Mouse (Mus musculus) kidney, postnatal 0 days (tissue): ENCODE data around the gene Pou3f4. TPM values are rescaled to one million over a fixed set of nuclear protein-coding genes. Genes with fewer than 3 reads are reported as not detected.
A peak's percentile ranks its signal among the peaks of the same experiment; 100 is the strongest.

Experiments used
- ATAC-seq: fragments of 200-750 bp; cut with Nextera tagmentation; replicated peaks from 2 replicates; pipeline ENCODE4 v1.8.0; 2017; ENCODE audit warnings: low read depth, moderate number of reproducible peaks, moderate TSS enrichment, moderate library complexity; ENCODE audit not compliant: low FRiP score
- DNase-seq: peaks from one replicate; pipeline ENCODE4 v3.0.0-alpha.2; 2016; ENCODE audit warnings: low spot score
- H3K27ac ChIP-seq: fragments of 300-500 bp; sonication (generic); 2 replicates; pipeline ENCODE4 v1.5.1; 2014; ENCODE audit warnings: mild to moderate bottlenecking
- H3K27me3 ChIP-seq: fragments of 300-500 bp; sonication (generic); 2 replicates; pipeline ENCODE4 v1.6.1; 2014; ENCODE audit warnings: low read length, mixed read lengths; ENCODE audit not compliant: insufficient read depth
- H3K36me3 ChIP-seq: fragments of 300-500 bp; sonication (generic); 2 replicates; pipeline ENCODE4 v1.6.1; 2014; ENCODE audit warnings: low read length, mixed read lengths; ENCODE audit not compliant: insufficient read depth
- H3K4me1 ChIP-seq: fragments of 300-500 bp; sonication (generic); replicated peaks from 2 replicates; pipeline ENCODE4 v1.6.1; 2014; ENCODE audit warnings: antibody characterized with exemption, low read length, mixed read lengths; ENCODE audit not compliant: insufficient read depth
- H3K4me2 ChIP-seq: fragments of 300-500 bp; sonication (generic); 2 replicates; pipeline ENCODE4 v1.6.1; 2014; ENCODE audit warnings: mild to moderate bottlenecking, low read length, moderate library complexity, mixed read lengths
- H3K4me3 ChIP-seq: fragments of 300-500 bp; sonication (generic); replicated peaks from 2 replicates; pipeline ENCODE4 v1.5.1; 2014; ENCODE audit warnings: low read depth, low read length
- H3K9ac ChIP-seq: fragments of 300-500 bp; sonication (generic); 2 replicates; pipeline ENCODE4 v1.6.1; 2014; ENCODE audit warnings: low read depth, low read length
- H3K9me3 ChIP-seq: fragments of 300-500 bp; sonication (generic); replicated peaks from 2 replicates; pipeline ENCODE4 v1.6.1; 2016; ENCODE audit warnings: low read length, inconsistent platforms, mixed read lengths
- CTCF ChIP-seq: IDR thresholded peaks from 2 replicates; pipeline ENCODE4 v1.5.1; 2016; ENCODE audit warnings: antibody characterized with exemption, low read depth, mild to moderate bottlenecking, moderate library complexity
- WGBS: fragments of 180-500 bp; shearing (Covaris S2); extraction: QIAGEN DNeasy Blood & Tissue Kit; methylation state at CpG from one replicate; pipeline ENCODE4 v1.1.7; 2014; 5-methylcytosine and 5-hydroxymethylcytosine counted together
- polyA plus RNA-seq: library from polyadenylated mRNA; unstranded; fragments of >200 nt; fragmentation: Nextera tagmentation; extraction: Ambion mirVana; gene quantifications from 2 replicates; pipeline ENCODE4 v1.2.1, GENCODE M21; 2015

The Pou3f4 gene
- polyA plus RNA-seq, 1 experiment from 2014 or later = 0.04 TPM

DNA sequence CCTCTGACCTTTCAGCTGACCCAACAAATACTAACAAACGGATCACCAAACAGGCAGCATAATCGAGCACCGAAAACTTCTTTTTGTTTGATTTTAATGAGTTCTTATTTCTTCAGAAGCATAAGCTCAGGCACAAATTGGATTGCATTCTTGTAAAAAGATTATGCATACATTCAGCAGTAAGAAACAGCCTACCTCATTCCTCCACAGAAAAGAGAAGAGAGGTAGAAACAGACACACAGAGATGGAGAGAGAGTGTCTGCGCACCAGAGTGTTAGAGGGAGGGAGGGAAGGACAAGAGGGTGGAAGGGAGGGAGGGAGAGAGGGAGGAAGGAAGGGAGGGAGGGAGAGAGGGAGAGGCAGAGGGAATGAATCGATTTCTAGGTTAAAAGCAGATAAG is 2.0 kb upstream of the Pou3f4 start:
- Histone ChIP-seq H3K9me3 (no peaks in the 10 kb centered on the region), H3K9ac (no peak overlapping the region), H3K4me1 (no peaks in the 10 kb centered on the region), H3K27ac (no peak overlapping the region), H3K4me3 (no peak overlapping the region), H3K27me3 (peaks cover 6% of the 10 kb centered on the region; the same call in 1 of the 2 replicates), H3K36me3 (no peaks in the 10 kb centered on the region), H3K4me2 (no peak overlapping the region)
- ATAC-seq (no peak), DNase-seq (no peak)
- TF ChIP-seq CTCF = no peak
- WGBS = 40% methylated on average over 5 of the region's 5 CpGs

DNA sequence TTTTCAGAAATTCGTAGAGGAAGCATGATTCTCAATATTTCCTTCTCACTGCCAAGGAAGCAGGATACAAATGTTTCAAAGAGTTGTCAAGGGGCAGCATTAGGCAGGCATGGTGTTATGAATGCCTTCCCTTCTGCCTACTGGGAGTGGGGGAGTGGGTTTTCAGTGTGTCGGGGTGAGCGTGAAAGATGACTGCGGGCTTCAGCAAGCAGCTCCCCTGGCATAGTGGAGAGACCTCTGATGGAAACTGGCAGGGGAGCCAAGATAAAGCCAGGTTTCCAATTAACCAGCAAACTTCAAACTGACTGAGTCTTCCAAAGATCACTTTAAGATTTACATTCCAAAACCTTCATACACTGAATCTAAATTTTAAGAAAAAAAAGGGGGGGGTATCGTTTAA is 679 bp upstream of the Pou3f4 start:
- Histone ChIP-seq H3K4me1 (no peaks in the 10 kb centered on the region), H3K27me3 (peaks cover 6% of the 10 kb centered on the region; the same call in 1 of the 2 replicates), H3K9ac (no peak overlapping the region), H3K9me3 (no peaks in the 10 kb centered on the region), H3K4me2 (no peak overlapping the region), H3K36me3 (no peaks in the 10 kb centered on the region), H3K4me3 (no peak overlapping the region), H3K27ac (no peak overlapping the region)
- ATAC-seq = no peak
- no peak for TF ChIP-seq CTCF
- 25% methylated on average over 5 of the region's 5 CpGs for WGBS
- no peak for DNase-seq

- peak overlapping the region; percentile 17 for H3K4me3 ChIP-seq
- DNase-seq = no peak
- ATAC-seq = no peak
- peak overlapping the region; percentile 54 for H3K4me2 ChIP-seq
- no peak for TF ChIP-seq CTCF
- H3K9ac ChIP-seq = no peak overlapping the region
- no peaks in the 10 kb centered on the region for H3K9me3 ChIP-seq
- no peaks in the 10 kb centered on the region for H3K36me3 ChIP-seq
- H3K4me1 ChIP-seq = no peaks in the 10 kb centered on the region
- peaks cover 6% of the 10 kb centered on the region; the same call in 1 of the 2 replicates for H3K27me3 ChIP-seq
- H3K27ac ChIP-seq = no peak overlapping the region
- 24% methylated on average over 52 of the region's 52 CpGs for WGBS
Measured at GRCm38 (mm10) chrX:110814592-110815548, 790 bp downstream of the Pou3f4 start.

- Histone ChIP-seq H3K4me3 (no peak overlapping the region), H3K36me3 (no peaks in the 10 kb centered on the region), H3K27ac (no peak overlapping the region), H3K9ac (no peak overlapping the region), H3K4me2 (peak overlapping the region; percentile 54), H3K9me3 (no peaks in the 10 kb centered on the region), H3K27me3 (peaks cover 6% of the 10 kb centered on the region; the same call in 1 of the 2 replicates), H3K4me1 (no peaks in the 10 kb centered on the region)
- WGBS = 35% methylated on average over 18 of the region's 18 CpGs
- ATAC-seq (no peak), DNase-seq (no peak)
- no peak for TF ChIP-seq CTCF
Measured at GRCm38 (mm10) chrX:110815549-110815930, 1.5 kb downstream of the Pou3f4 start.

- no peak for ATAC-seq
- Histone ChIP-seq H3K27me3 (peaks cover 6% of the 10 kb centered on the region; the same call in 1 of the 2 replicates), H3K9ac (no peak overlapping the region), H3K4me3 (no peak overlapping the region), H3K4me2 (no peak overlapping the region), H3K9me3 (no peaks in the 10 kb centered on the region), H3K36me3 (no peaks in the 10 kb centered on the region), H3K4me1 (no peaks in the 10 kb centered on the region), H3K27ac (no peak overlapping the region)
- no peak for DNase-seq
- WGBS = 19% methylated on average over 16 of the region's 16 CpGs
- TF ChIP-seq CTCF = no peak
Measured at GRCm38 (mm10) chrX:110816609-110817008, 2.5 kb downstream of the Pou3f4 start.

- no peaks in the 10 kb centered on the region for H3K9me3 ChIP-seq
- H3K9ac ChIP-seq = no peak overlapping the region
- ATAC-seq = no peak
- WGBS = 29% methylated on average over 10 of the region's 10 CpGs
- no peak for DNase-seq
- H3K27me3 ChIP-seq = peaks cover 6% of the 10 kb centered on the region; the same call in 1 of the 2 replicates
- H3K4me3 ChIP-seq = no peak overlapping the region
- no peak for TF ChIP-seq CTCF
- no peaks in the 10 kb centered on the region for H3K36me3 ChIP-seq
- H3K4me1 ChIP-seq = no peaks in the 10 kb centered on the region
- no peak overlapping the region for H3K27ac ChIP-seq
- no peak overlapping the region for H3K4me2 ChIP-seq
Measured at GRCm38 (mm10) chrX:110817211-110817610, 3.1 kb downstream of the Pou3f4 start.
